ENCODE assay signal across 12 mouse cellular contexts in genomic region chr1:43819091-43819490, GRCm38 (mm10). TPM values are rescaled to one million over a fixed set of nuclear protein-coding genes. Genes with fewer than 3 reads are reported as not detected.
DNase-seq lines count a peak whose midpoint lies in the region.
"Had no signal": no experiment of that assay in that cellular context is flagged by ENCODE, and none has a peak within 500 bp of the region (broad histone marks: within the 10 kb centered on the region; RNA-seq: fewer than 3 reads in every experiment).

No protein-coding gene starts in this region.

- peak; percentile 13 for DNase-seq in kidney, adult 11 months
- no peak for DNase-seq in kidney, adult 8-10 months
- DNase-seq in right cerebral cortex, adult 18-20 months: peak; percentile 32
- no peak for DNase-seq in right cerebral cortex, postnatal 25 days
- peak; percentile 69 for DNase-seq in fibroblast of lung, adult 2 months (ENCODE audit: low read depth)
- no peak for DNase-seq in spleen, postnatal 10 days (ENCODE audit: low spot score in 2 of 2)
- DNase-seq in gastrocnemius, postnatal 25 days: no peak
- DNase-seq: cerebellum, postnatal 25 days; gastrocnemius, adult 2 months; heart, postnatal 10 days; lung, adult 18-20 months; thymus, postnatal 36 days had no signal

RNA-seq across cellular contexts. Expression of gene Uxs1, which starts 8.5 kb away (rescaled TPM):
- total RNA-seq in gastrocnemius, postnatal 25 days (2021): 10 to 100 TPM; 11.7 to 15.6 TPM

Comparison
In these comparisons a context has a peak if more than half of its experiments do, and no peak if none do; other contexts are left out.
1. DNase-seq: peak in kidney, adult 11 months (single experiment), right cerebral cortex, adult 18-20 months (single experiment) and fibroblast of lung, adult 2 months (single experiment); none in kidney, adult 8-10 months (0 of 2), right cerebral cortex, postnatal 25 days (single experiment), spleen, postnatal 10 days (0 of 2) and gastrocnemius, postnatal 25 days (single experiment).